Mouse (Mus musculus) adrenal gland, postnatal 4 days (tissue): Measurements from ENCODE around the gene Rev3l. TPM values are rescaled to one million over a fixed set of nuclear protein-coding genes. Genes with fewer than 3 reads are reported as not detected.

ENCODE experiments used
- DNase-seq, 2 experiments: peaks; one replicate each; pipeline ENCODE4 v3.0.0; 2021 to 2022; ENCODE audit warnings: low spot score in 2 of 2, mixed read lengths in 2 of 2
- long read RNA-seq, 2 experiments: library from polyadenylated mRNA; stranded (forward); transcript quantifications; one replicate each; pipeline ENCODE4 v2.0.0; 2021
- total RNA-seq, 2 experiments: library from RNA; stranded (reverse); gene quantifications; 2 replicates each; pipeline ENCODE4 v1.2.3; 2021

Gene Rev3l
- 10 to 100 TPM; 48.6 to 52.9 TPM for total RNA-seq
- long read RNA-seq, experiment 1, partial matches to known transcripts: 1 of 1 reads
- long read RNA-seq, experiment 1, other reads (novel, unspliced or antisense): 0 of 1 reads
- long read RNA-seq, experiment 2, partial matches to known transcripts: 4 of 5 reads
- long read RNA-seq, experiment 2, other reads (novel, unspliced or antisense): 1 of 5 reads

GRCm38 (mm10) chr10:39731736-39732265 lies at the start of gene Rev3l:
Gene Rev3l, plus strand, starts transcription at chr10:39732118.
- DNase-seq: peak; percentile 72 to 84

- DNase-seq: no peak
Observed at GRCm38 (mm10) chr10:39682556-39682955, 49.4 kb upstream of the Rev3l start.

- DNase-seq: no peak
Observed at GRCm38 (mm10) chr10:39683481-39683880, 48.4 kb upstream of the Rev3l start.

GRCm38 (mm10) chr10:39686811-39687210 lies 45.1 kb upstream of the Rev3l start:
- DNase-seq: no peak

GRCm38 (mm10) chr10:39687851-39688250 lies 44.1 kb upstream of the Rev3l start:
- no peak for DNase-seq

GRCm38 (mm10) chr10:39691351-39692064 lies 40.4 kb upstream of the Rev3l start:
- no peak for DNase-seq

GRCm38 (mm10) chr10:39692152-39692551 lies 39.8 kb upstream of the Rev3l start:
- no peak for DNase-seq

GRCm38 (mm10) chr10:39707717-39708510 lies 24.0 kb upstream of the Rev3l start:
- DNase-seq: no peak

GRCm38 (mm10) chr10:39716936-39717335 lies 15.0 kb upstream of the Rev3l start:
- no peak for DNase-seq

- peak; percentile 81 to 84 for DNase-seq
Observed at GRCm38 (mm10) chr10:39730976-39731735, 762 bp upstream of the Rev3l start.

- peak; percentile 49 to 68 for DNase-seq
Observed at GRCm38 (mm10) chr10:39732266-39733100, 565 bp downstream of the Rev3l start.

GRCm38 (mm10) chr10:39733101-39733399 lies 1.1 kb downstream of the Rev3l start:
- no peak for DNase-seq

- DNase-seq: no peak
Observed at GRCm38 (mm10) chr10:39733421-39733930, 1.6 kb downstream of the Rev3l start.

- DNase-seq: no peak
Observed at GRCm38 (mm10) chr10:39736187-39736586, 4.3 kb downstream of the Rev3l start.

- no peak for DNase-seq
Observed at GRCm38 (mm10) chr10:39742057-39742456, 10.1 kb downstream of the Rev3l start.

GRCm38 (mm10) chr10:39764752-39765151 lies 32.8 kb downstream of the Rev3l start:
- DNase-seq: no peak

- DNase-seq: no peak
Observed at GRCm38 (mm10) chr10:39766702-39767101, 34.8 kb downstream of the Rev3l start.

- no peak for DNase-seq
Observed at GRCm38 (mm10) chr10:39772259-39772658, 40.3 kb downstream of the Rev3l start.

GRCm38 (mm10) chr10:39773940-39774726 lies 42.2 kb downstream of the Rev3l start:
- no peak for DNase-seq
